Mouse (Mus musculus): ENCODE results near the gene Herc3. TPM values are rescaled to one million over a fixed set of nuclear protein-coding genes. Genes with fewer than 3 reads are reported as not detected.

Gene Herc3
- polyA plus RNA-seq, 1 experiment, result 113 TPM

DNA sequence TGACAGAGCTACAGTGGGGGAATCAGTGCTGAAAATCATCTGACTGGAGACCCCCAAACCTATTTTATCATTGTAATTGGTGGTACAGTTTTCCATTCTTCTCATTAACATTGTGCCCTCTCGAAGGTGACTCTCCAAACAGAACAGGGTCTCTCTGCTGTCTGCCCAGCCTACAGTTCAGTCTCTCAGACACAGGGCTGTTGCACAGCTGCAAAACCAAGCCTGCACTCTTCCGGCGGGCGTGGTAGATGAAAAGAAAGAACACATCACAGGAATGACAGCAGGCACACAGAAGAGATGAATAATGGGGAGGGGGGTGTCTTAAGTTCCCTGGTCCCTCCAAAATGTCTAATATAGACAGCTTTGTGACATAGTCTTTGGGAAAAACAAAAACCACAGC, 102.9 kb downstream of the Herc3 start:
- Histone ChIP-seq H3K27ac (ENCODE audit: insufficient read depth, low read length) (no peak overlapping the region), H3K4me3 (replicated peaks; ENCODE audit: insufficient read depth, low read depth, low read length) (no peak overlapping the region), H3K4me1 (ENCODE audit: control insufficient read depth, insufficient read depth, low read length) (peaks cover 7% of the 10 kb centered on the region), H3K27me3 (ENCODE audit: control insufficient read depth, insufficient read depth, low read length) (no peaks in the 10 kb centered on the region)
- TF ChIP-seq POLR2A (IDR thresholded peaks at IDR 0.05; ENCODE audit: borderline replicate concordance, insufficient read depth, low read length), result no peak
- DNase-seq, result no peak
- 59% methylated on average over 4 of the region's 4 CpGs for WGBS

DNA sequence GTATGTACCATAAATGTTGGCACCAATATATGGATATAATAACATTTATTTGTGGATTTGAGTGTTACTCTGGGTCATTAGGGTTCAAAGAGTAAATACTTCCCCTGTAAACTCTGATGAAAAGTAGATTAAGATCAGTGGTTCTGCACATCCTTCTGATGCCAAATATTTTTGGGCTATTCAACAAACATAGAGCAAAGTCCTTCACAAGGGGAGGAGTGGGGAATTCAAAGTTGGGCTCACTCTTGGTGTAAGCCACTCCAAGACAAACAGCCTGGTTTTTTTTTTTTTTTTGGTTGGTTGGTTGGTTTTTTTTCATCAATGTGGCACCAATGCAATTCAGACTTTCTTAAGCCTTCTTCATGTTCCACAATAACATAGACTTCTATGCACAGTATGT, 106.5 kb downstream of the Herc3 start:
- H3K4me1 ChIP-seq (ENCODE audit: control insufficient read depth, insufficient read depth, low read length), result no peaks in the 10 kb centered on the region
- H3K27ac ChIP-seq (ENCODE audit: insufficient read depth, low read length), result no peak overlapping the region
- H3K4me3 ChIP-seq (replicated peaks; ENCODE audit: insufficient read depth, low read depth, low read length), result no peak overlapping the region
- TF ChIP-seq CTCF (IDR thresholded peaks at IDR 0.05; ENCODE audit: borderline replicate concordance, insufficient read depth, low read depth, low read length) (no peak), POLR2A (IDR thresholded peaks at IDR 0.05; ENCODE audit: borderline replicate concordance, insufficient read depth, low read length) (no peak)
- H3K27me3 ChIP-seq (ENCODE audit: control insufficient read depth, insufficient read depth, low read length), result no peaks in the 10 kb centered on the region
- DNase-seq, result no peak

DNA sequence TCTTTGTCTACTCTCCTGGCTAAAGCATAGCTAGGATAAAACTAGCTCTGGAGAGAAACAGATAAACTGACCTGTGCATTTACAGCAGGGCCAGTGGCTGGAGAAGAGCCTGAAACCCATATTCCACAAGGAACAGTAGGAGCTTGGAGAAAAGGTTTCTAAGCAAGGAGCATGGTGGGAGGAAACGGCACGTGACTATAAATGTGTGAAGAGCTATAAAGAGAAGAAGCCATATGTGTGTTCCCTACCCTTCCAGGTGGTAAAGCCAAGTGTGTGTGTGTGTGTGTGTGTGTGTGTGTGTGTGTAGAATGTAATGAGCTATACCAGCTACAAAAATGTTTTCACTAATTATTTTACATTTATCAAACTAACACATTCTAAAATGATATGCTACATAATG, 111.0 kb downstream of the Herc3 start:
- Histone ChIP-seq H3K4me3 (replicated peaks; ENCODE audit: insufficient read depth, low read depth, low read length) (no peak overlapping the region), H3K4me1 (ENCODE audit: control insufficient read depth, insufficient read depth, low read length) (no peaks in the 10 kb centered on the region), H3K27me3 (ENCODE audit: control insufficient read depth, insufficient read depth, low read length) (no peaks in the 10 kb centered on the region), H3K27ac (ENCODE audit: insufficient read depth, low read length) (no peak overlapping the region)
- no peak for TF ChIP-seq CTCF (IDR thresholded peaks at IDR 0.05; ENCODE audit: borderline replicate concordance, insufficient read depth, low read depth, low read length)
- no peak for TF ChIP-seq POLR2A (IDR thresholded peaks at IDR 0.05; ENCODE audit: borderline replicate concordance, insufficient read depth, low read length)
- DNase-seq, result no peak
- WGBS, result 39% methylated on average over 2 of the region's 2 CpGs

DNA sequence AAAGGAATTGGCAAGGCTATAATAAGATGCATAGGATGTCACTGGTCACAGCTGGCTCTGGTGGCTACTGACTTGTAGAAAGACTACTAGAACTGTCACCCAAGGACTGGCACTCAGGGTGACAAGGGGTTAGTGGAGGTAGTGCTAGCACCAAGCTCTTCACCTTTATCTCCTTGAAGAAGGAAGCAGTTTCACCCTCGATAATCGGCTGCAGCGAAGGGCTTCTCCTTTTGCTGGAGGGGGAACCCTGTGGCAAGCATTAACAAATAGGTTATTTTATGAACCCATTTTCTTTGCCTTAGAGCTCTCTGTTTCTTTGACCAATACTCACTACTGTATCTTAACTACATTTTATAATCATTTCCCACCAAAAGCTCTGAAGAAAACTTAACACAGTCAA, 112.7 kb downstream of the Herc3 start:
- H3K4me3 ChIP-seq (replicated peaks; ENCODE audit: insufficient read depth, low read depth, low read length), result no peak overlapping the region

DNA sequence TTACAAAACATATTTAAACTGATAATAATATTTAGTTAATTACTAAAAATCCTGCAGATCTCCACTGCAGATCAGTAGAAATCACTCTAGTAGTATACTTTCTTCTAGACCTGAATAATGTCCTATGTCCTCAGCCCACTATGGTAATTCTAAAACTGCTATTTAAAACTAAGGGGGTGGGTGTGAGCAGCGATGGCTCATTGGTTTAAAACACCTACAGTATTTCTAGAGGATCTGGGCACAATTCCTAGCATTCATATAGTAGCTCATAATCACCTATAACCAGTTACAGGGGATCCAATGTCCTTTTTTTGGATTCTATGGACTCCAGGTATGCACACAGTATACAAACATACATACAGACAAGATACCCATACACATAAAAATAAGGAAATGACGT, 115.0 kb downstream of the Herc3 start:
- TF ChIP-seq CTCF (IDR thresholded peaks at IDR 0.05; ENCODE audit: borderline replicate concordance, insufficient read depth, low read depth, low read length) (no peak), POLR2A (IDR thresholded peaks at IDR 0.05; ENCODE audit: borderline replicate concordance, insufficient read depth, low read length) (no peak)
- no peak for DNase-seq
- Histone ChIP-seq H3K4me1 (ENCODE audit: control insufficient read depth, insufficient read depth, low read length) (no peaks in the 10 kb centered on the region), H3K27me3 (ENCODE audit: control insufficient read depth, insufficient read depth, low read length) (no peaks in the 10 kb centered on the region), H3K27ac (ENCODE audit: insufficient read depth, low read length) (no peak overlapping the region), H3K4me3 (replicated peaks; ENCODE audit: insufficient read depth, low read depth, low read length) (no peak overlapping the region)
- WGBS, result 68% methylated on average over 2 of the region's 2 CpGs

More for the DNA sequence above, 112.7 kb downstream of the Herc3 start:
- Histone ChIP-seq H3K27me3 (ENCODE audit: control insufficient read depth, insufficient read depth, low read length) (no peaks in the 10 kb centered on the region), H3K27ac (ENCODE audit: insufficient read depth, low read length) (no peak overlapping the region), H3K4me1 (ENCODE audit: control insufficient read depth, insufficient read depth, low read length) (no peaks in the 10 kb centered on the region)
- WGBS, result 97% methylated on average over 3 of the region's 3 CpGs
- no peak for TF ChIP-seq CTCF (IDR thresholded peaks at IDR 0.05; ENCODE audit: borderline replicate concordance, insufficient read depth, low read depth, low read length)
- TF ChIP-seq POLR2A (IDR thresholded peaks at IDR 0.05; ENCODE audit: borderline replicate concordance, insufficient read depth, low read length), result no peak
- no peak for DNase-seq

DNA sequence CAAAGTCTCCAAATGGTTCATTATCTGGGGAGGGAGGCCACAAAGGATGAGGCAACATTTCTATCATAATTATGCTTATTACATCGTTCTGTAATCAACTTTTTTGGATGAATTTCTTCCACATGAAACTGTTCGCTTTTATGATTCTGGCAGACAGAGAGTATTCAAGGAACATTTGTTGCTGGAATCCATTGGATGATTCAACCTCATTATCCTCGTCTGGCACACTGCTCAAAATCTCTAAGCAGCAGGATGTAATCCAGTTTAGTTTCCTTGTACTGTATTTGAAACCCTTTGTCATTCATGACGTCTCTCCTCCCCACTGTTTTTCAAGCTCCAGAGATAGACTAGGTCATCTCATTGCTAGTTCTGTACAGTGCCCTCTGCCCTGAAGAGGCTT, 115.6 kb downstream of the Herc3 start:
- TF ChIP-seq CTCF (IDR thresholded peaks at IDR 0.05; ENCODE audit: borderline replicate concordance, insufficient read depth, low read depth, low read length) (no peak), POLR2A (IDR thresholded peaks at IDR 0.05; ENCODE audit: borderline replicate concordance, insufficient read depth, low read length) (no peak)
- no peak overlapping the region for H3K27ac ChIP-seq (ENCODE audit: insufficient read depth, low read length)
- no peaks in the 10 kb centered on the region for H3K27me3 ChIP-seq (ENCODE audit: control insufficient read depth, insufficient read depth, low read length)
- H3K4me1 ChIP-seq (ENCODE audit: control insufficient read depth, insufficient read depth, low read length), result no peaks in the 10 kb centered on the region
- DNase-seq, result no peak
- H3K4me3 ChIP-seq (replicated peaks; ENCODE audit: insufficient read depth, low read depth, low read length), result no peak overlapping the region
- WGBS, result 50% methylated on average over 4 of the region's 4 CpGs

DNA sequence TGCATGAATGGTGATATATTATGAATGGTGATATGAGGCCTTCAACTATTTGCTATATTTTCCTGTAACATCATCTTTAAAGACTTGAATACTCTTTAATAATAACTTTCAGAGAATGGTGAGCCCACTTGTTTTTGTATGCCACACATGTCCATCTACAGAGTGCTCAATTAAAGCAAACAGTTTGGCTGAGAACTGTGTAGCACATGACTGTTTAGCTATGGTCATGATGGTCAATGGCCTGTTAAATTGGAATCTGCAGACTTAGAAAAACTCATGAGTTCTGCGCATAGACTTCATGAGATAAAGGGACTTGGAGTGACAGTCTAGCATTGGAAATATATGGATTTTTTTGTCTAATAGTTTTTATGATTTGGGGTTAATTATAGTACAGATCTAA, 119.1 kb downstream of the Herc3 start:
- no peak for DNase-seq
- Histone ChIP-seq H3K4me1 (ENCODE audit: control insufficient read depth, insufficient read depth, low read length) (no peaks in the 10 kb centered on the region), H3K4me3 (replicated peaks; ENCODE audit: insufficient read depth, low read depth, low read length) (no peak overlapping the region), H3K27ac (ENCODE audit: insufficient read depth, low read length) (no peak overlapping the region), H3K27me3 (ENCODE audit: control insufficient read depth, insufficient read depth, low read length) (no peaks in the 10 kb centered on the region)
- 96% methylated on average over 1 of the region's 1 CpGs for WGBS
- no peak for TF ChIP-seq POLR2A (IDR thresholded peaks at IDR 0.05; ENCODE audit: borderline replicate concordance, insufficient read depth, low read length)
- TF ChIP-seq CTCF (IDR thresholded peaks at IDR 0.05; ENCODE audit: borderline replicate concordance, insufficient read depth, low read depth, low read length), result no peak

DNA sequence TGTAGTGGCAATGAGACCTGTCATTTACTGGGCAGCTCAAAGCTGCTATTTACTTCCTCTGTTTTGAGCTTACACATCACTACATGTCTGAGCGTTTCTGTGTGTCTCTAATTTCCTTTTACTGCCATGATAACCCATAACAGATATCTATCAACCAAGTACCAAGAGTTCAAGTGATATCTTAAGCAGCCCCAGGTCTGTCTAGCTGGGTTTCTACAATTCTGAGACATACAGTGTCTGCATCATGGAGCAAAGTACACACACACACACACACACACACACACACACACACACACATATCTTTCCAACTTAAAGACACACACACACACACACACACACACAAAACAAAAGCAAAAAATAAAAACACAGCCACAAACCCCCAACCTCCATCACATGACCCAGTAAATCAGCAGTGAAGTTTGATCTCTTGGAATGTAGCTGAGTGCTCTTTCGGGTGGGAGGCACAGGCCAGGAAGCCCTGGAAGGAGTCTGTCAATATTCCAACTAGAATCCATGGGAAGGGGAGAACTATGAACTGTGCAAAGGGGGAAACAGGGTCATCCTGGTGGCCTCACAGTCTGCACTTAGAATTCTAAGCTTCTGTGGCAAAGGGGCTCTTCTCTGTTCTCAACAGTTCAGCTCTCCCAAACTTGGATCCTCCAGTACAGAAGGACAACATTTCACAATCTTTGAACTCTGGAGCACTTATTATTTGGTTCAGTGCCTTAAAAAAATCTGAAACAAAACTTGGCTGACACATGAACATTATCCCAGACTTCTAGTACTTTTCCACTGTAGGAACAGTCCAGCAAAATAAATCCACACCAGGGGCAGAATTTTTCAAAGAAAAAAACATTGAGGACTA, 120.1 kb downstream of the Herc3 start:
- no peak for DNase-seq
- no peak overlapping the region for H3K4me3 ChIP-seq (replicated peaks; ENCODE audit: insufficient read depth, low read depth, low read length)
- TF ChIP-seq CTCF (IDR thresholded peaks at IDR 0.05; ENCODE audit: borderline replicate concordance, insufficient read depth, low read depth, low read length) (no peak), POLR2A (IDR thresholded peaks at IDR 0.05; ENCODE audit: borderline replicate concordance, insufficient read depth, low read length) (no peak)
- 65% methylated on average over 2 of the region's 2 CpGs for WGBS
- H3K4me1 ChIP-seq (ENCODE audit: control insufficient read depth, insufficient read depth, low read length), result no peaks in the 10 kb centered on the region
- H3K27ac ChIP-seq (ENCODE audit: insufficient read depth, low read length), result no peak overlapping the region
- no peaks in the 10 kb centered on the region for H3K27me3 ChIP-seq (ENCODE audit: control insufficient read depth, insufficient read depth, low read length)
